Mouse (Mus musculus) spleen, postnatal 36 days (tissue): ENCODE measurements at regions not wholly inside any gene's neighbourhood (a gene's known extent, or its start where the extent isn't known, plus 50 kb on each side); places are given as distances from the start of the nearest gene placed in this dataset.
A peak's percentile ranks its signal among the peaks of the same experiment; 100 is the strongest.
"Not testable (repeated sequence)": the region's sequence is repeated elsewhere in the genome, so short reads cannot be mapped to it uniquely, and the experiment has no call there.

Experiments
- DNase-seq, 2 experiments: peaks; one replicate each; pipeline ENCODE4 v3.0.0; 2022; ENCODE audit warnings: low spot score in 2 of 2, mixed read lengths in 1 of 2

DNA sequence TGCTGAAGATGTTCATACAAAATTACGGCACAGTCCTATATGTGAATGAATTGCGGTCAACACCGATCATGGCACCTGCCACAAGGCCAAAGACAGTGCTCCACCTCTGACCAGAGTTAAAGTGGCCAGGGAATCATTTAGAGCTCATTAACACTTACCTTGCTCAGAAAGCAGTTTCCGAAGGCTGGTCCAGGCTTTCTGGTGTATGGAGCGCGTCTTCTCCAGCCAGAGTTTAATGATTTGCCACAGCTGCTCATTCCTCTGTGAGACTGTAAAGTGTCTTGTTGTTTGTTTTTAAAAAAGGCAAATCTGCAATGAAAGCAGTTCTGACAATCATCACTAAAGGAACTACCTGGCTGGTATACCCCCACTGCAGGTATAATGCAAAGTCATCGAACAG lies 256.7 kb downstream of the Nfkbiz start:
- no peak for DNase-seq

DNA sequence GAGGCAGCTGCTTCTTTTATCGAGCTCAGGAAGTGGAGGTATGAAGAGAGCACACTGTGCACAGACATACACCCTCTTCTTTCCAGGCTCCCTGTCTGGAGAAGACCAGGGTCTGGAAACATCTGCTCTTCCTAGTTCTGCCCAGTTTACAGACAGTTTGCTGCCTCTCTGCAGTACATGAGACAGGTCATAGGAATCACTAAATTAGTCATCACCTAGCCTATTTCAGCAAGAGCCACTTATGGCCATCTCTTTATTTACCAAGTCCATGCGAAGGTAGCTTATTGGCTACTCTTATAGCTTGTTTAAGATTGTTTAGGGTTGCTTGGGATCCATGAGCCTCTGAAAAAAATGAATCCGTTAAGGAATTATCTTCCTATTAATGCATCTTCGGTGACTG lies 257.9 kb downstream of the Nfkbiz start:
- DNase-seq, result no peak

DNA sequence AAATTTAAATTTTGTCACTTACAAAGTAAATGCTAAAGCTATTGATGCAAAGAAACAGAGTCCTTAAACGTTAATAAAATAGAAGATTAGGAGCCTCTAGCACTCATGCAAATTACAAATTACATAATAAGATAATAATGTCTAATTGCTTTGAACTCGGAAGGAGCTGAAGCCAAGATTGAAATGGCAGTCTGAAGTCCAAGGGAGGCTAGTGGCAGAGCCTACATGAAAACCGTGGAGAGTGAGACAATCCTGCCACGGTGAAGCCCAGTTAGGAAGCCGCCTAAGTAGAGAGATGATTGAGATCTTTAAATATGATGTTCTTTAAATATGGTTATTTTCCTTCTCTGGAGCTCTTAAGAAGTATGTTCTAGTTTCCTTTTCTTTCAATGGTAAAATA lies 260.0 kb downstream of the Nfkbiz start:
- no peak for DNase-seq

DNA sequence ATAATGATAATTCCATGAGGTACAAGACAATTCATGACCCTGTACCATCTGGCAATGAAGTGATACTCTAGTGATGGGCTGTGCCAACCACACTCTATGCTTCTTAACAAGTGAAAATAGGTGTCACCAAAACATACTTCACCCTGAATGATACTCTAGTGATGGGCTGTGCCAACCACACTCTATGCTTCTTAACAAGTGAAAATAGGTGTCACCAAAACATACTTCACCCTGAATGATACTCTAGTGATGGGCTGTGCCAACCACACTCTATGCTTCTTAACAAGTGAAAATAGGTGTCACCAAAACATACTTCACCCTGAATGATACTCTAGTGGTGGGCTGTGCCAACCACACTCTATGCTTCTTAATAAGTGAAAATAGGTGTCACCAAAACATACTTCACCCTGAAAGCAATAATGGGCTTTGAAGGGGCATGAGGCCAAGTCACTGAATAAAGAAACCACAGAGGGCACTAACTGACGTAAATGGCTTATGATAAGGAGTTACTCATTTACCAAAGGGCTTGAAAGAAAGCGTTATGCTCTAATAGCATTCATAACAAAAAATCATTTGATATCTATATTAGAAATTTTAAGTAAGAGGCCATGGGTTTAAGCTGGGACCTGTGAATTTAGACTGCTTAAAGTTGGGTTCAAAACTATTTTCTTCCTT lies 263.0 kb downstream of the Nfkbiz start:
- not testable (repeated sequence) for DNase-seq

DNA sequence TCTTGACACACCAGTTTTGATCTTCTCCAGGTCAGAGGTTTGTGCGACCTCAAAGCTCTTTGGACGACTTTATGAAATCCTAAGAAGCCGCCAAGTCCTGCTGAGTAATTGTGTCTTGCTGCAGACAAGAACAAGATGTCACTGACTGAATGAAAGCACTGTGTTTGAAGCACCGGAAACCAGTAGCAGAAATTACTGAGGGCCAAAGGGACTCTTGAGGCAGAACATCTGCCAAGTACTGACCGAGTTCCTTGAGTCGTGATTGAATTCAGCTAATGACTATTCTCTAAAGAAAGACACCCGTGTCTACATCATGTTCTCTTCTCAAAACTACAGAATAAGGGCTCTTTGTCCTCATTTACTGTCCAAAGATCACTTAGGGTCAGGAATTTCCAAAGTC lies 267.6 kb downstream of the Nfkbiz start:
- DNase-seq, result no peak

DNA sequence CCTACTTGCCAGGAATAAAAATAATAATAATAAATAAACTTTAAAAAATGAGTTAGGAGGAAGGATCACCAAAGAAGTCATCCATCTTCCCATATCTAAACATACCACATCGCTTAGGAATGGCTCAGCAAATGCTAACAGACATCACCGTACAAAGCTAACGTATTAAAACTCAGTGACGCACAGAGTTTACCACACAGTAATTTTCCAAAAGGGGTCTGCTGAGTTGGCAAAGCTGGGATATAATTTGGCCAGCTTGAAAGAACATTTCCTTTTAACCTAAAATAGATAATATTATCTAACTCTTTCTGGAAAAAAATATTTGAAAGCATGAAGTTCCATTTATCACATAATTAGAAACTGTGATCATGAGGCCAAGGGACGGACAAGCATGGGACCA lies 268.6 kb downstream of the Nfkbiz start:
- DNase-seq, result no peak

DNA sequence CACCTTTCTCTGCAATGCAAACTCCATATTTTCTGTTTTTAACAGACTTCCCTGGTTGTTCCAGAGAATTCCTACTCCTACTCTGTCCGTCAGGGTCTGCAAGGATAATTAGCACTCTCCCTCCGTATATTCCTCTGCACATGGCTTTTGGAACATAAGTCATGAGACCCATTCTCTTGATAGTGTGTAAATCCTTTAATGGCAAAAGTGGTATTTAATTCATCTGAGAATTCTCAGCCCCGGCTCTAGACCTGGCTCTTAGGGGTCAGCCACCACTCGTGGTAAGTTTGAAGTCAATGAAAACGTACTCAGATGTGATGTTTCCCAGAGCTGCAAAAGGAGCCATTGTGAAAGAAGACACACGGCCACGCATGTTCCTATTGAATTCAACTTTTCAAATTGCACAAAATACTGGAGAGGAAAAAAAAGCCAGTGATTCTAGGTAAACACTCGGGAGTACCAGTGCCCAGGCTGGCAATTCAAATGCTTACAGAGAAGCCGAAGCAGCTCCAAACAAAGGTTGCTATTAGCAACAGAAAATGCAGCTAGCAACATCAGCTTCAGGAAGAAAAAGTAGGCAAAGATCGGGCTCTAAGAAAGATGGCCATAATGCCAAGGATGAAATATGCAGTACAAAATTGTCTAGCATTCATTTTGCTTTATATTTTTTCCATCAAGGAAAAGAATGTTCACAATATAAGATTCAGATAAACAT lies 258.2 kb upstream of the Zpld1 start:
- DNase-seq, result no peak

DNA sequence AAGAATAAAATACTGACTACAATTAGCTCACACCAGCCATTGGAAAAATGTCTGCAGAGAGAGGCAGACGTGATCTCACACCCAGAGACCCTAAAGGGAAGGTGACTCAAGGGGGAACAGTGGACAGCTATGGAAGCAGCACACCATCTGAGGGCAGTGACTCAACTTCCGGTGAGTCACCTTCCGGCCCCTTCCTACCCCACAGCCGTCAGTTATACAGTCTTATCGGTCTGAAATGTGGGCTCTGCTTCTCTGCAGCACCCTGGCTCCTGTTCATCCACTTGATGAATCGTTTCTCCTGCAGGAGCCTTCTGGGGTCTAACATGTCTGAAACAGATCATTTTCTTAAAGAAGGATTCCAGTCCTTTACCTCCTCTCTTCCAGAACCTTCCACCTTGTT lies 257.4 kb upstream of the Zpld1 start:
- DNase-seq, result peak in 1 of 2 experiments; percentile 3

DNA sequence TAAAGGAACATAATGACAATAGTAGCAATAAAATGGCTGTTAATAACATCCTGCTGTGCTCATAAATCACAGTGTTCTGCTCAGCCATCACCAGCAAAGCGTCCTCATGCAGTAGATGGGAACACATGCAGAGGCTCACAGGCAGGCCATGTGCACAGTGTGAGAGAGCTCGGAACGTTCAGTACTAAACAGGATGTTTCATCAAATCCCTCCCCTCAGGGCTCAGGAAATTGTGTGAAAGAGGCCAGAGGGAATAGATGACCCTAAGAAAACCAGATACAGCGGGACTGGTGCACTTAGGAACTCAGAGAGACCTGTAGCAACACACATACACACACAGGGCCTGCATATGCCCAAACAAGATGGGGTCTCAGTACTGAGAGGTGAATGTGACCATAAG lies 256.1 kb upstream of the Zpld1 start:
- no peak for DNase-seq

DNA sequence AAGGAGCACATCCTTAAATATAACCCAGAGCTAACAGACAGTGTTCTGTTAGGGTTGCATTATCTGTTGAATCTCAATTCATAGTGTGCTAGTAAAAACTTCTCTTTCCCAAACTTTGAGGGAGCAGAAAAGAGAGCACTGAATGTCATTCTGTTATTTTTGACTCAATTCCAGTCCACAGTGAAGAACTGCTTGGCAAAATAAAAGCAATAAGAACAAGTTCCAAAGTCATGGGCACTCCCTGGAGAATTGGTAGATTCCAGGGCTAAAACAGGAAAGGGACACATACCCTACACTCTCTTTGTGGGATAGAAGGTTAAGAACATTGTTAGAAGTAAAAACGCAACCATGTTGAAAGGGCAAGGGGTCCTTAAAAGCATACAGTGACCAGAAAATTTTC lies 253.6 kb upstream of the Zpld1 start:
- no peak for DNase-seq

DNA sequence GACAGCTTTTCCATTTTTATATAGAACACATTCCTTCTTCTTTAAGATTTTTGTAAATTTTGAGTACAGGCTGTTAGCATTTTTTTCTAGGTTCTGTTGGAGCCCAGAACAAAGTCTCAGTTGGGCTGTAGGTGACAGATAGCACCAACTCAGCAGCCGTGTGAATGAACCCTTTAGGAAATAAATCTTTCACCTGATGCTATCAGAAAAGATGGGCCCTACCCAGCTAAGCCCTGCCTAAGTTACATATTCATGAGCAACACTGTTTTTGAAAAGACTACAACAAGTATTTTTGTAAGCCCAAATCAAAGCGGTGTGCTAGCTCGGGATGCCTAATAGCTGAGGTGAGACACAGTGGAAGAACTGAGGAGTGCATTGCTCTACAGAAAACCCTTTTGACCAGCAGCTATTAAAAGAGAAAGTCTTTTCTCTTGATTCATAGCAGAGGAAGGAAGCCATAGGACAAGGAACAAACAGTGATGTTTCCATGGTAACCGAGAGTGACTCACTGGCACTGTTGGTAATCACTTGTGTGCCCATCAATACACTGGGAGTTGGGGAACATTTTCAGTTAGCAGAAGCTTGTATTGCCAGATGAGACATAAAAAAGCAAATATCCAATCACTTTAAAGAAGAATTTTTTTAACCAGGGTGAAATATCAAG lies 253.0 kb upstream of the Zpld1 start:
- no peak for DNase-seq

DNA sequence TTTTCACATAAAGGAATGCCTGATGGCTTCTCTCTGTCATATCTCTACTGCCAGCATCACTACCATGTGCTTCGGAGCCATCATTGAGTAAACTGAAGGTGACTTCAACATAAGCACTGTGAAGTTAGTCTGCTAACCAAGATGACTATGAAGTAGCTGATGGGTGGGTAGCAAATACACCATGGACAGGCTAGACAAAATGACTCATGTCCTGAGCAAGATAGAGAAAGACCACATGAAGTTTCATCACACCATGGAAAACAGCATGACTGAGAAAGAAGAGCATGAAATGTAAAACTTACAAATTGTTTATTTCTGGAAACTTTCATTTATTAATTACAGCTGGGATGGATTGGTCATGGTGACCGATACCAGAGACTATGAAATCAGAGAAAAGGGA lies 249.3 kb upstream of the Zpld1 start:
- DNase-seq, result no peak

DNA sequence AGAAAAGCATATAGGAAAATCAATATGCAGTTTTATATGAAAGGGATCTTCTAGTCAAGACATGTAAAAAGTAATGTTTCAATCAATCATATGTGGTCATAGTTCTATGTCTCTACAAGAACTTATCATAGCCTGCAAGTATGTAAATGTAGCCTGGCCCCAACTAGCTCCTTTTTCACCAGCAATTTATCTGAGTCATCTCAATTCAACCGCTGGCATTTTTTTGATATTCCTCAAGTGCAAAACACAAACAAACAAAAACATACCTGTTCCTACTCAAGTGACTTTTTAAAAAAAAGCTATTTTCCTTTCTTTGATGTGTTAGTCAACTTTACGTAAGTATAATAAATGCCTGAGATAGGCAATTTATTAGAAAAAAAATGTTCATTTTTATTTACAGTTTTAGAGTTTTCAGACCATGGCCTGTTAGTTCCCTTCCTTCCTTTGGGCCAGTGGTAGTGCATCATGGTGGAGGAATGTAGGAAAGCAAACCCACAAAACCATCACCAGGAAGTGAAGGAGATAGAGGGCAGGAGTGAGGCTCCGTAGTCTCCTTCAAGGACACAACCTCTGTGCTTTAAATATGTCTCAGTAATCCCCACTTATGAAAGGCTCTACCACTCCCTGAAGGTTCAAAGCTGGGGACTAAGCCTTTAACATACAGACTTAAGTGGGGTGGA lies 242.7 kb upstream of the Zpld1 start:
- DNase-seq, result no peak

DNA sequence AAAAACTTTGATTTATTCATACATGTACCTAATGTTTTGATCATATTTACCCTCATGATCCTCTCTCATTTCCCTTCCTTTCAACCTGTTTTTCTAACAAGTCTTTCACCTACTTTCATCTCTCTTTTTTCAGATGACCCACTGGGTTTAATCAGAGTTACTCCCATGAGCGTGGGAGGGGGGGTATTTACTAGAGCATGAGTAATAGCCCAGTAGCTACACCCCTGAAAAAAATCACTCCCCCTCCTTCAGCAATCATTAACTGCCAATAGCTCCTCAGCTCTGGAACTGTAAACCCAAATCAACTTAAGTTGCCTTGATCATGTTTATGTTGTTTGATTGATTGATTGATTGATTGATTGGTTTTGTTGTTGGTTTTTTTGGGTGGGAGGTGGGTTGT lies 241.4 kb upstream of the Zpld1 start:
- DNase-seq, result no peak

DNA sequence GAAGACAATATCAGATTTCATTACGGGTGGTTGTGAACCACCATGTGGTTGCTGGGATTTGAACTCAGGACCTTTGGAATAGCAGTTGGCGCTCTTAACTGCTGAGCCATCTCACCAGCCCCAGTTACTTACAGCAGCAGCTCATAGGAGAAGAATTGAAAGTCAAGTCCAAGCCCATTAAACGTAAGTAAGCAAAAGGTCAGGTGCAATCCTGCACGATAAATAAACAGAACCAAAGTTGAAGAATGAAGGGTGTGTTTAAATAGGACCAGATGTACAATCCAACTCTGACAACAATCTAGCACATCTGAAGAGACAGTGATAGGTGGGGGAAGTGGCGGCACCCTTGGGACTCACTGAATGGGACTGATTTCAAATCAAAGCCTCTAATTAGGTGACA lies 239.8 kb upstream of the Zpld1 start:
- no peak for DNase-seq

DNA sequence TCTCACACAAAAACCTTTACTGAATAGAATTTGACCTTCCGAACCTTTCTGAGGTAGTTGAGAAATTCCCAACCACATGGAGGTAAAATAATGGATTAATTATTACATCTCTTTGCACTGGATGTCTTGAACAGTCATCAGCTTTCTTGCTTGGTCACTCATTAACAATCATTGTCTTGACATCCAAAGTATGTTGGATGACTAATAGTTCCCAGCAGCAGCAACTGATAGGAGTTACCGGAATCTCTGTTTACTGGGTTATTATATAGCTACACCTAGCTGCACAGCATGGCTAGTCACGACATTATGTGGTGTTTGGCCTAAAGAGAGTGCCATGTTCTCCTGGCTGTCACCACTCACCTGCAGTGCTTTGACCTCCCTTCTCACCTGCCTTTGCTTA lies 234.9 kb upstream of the Zpld1 start:
- DNase-seq, result no peak

DNA sequence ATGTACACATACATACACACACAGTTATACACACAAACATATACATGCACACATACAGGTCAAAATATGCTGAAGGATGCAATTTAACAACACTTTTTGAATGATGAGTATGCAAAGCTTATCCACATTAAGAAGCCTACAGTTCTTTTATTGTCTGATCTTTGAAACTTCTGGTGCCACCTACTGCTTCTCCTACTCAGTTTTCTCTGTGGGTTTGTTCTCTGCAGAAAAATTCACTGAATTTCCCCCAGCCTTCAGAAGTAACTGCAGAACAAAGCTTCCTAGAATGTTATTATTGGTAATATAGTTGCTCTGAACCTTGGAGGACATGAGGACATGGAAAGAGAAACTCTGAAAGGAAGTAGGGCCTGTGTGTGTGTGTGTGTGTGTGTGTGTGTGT lies 233.1 kb upstream of the Zpld1 start:
- no peak for DNase-seq

DNA sequence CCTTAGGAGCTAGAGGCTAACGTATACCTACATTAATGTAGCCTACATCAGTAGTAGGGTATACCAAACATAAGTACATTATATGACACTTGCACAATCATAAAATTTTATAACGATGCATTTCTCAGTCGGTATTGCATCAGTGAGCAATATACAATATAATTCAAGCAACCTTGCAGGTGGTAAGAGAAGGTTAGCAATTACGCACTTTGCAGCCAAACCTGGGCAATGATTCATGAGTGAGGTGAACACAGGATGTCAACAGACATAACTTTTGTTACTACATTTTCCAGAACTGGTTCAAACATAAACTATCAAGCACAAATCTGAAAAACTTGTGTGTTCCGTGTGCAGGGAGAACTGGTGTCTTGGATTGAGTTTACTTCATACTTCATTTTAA lies 229.9 kb upstream of the Zpld1 start:
- DNase-seq, result no peak

DNA sequence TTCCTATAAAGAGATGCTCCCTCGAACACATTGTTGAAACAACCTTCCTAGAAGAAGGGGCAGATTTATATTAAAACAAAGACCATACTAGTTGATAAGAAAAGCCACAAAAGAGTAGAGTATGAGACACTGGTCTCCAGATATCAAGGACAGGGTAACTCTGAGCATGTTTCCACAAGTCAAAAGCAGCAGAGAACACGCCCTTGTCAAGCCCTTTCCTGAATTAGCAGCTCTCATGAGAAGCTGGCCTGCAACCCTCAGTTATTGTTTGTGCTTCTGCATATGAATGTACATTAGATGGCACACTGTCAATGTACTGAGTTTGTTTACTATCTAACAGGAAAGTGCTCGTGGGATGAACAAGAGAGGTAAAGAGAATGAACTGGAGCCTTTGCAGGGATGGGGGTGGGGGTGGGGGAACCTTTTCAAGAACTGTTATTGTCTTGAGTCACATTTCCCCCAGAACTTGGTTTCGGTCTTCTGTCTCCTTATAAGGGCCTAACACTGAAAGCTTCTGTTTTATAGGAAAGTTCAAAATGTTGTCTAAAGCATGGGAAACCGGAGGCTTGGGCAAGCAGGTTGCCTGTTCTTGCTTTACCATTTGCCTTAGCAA lies 228.6 kb upstream of the Zpld1 start:
- DNase-seq, result no peak

DNA sequence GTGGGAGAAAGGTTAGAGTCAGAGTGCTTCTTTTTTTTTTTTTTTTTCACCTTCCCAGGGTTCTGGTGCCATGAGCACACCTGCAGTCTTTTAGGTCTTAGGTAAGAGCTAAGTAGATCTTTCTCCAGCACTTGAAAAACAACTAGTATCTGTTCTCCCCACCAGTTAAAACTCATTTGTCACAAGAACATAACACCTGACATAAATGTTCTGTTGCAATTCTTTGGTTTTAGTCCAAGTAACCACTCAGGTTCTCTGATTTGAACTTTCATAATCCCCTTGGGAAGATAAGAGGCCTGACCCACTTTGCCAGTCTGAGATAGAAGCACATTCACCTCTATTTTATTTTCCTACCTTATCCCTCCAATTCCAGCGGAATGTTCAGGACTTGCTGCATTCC lies 225.5 kb upstream of the Zpld1 start:
- DNase-seq, result no peak

DNA sequence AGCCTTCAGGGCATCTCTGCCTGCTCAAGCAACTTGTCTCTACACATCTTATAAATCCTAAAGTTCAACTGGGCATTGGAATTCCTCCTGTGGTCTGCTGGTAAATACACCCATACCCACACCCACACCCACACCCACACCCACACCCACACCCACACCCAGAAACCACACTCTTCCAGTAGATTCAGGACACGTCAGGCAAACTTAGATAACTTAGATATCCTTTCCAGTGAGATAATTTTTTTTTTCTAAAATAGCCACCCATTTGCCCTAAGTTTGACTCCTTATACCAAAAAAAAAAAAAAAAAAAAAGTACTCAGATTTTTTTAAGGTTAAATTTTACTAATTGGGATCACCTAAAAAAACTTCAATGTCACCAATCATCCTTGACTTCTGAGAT lies 224.5 kb upstream of the Zpld1 start:
- DNase-seq, result no peak

DNA sequence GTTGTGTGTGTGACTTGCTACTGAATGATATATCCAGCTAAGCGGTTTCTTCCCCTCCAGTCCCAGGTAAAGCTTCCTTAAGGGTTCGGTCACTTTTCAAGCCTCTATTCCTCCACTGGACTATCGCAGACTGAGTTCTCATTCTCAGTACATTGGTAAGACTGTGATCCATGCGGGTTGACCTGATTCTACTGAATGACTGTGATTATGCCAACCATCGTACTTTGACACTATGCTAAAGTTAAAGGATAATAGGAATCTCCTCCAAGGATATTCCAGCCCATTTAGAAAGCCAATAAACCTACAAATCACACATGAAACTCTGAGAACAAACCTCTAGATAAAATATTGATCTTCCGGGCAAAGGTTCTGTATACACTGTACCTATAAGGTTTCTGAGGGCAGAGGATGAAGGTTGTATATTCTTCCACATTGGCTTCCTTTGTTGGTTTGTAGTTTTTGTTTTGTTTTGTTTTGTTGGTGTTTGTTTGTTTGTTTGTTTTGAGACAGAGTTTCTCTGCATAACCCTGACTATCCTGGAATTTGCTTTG lies 223.7 kb upstream of the Zpld1 start:
- DNase-seq, result no peak
